Mouse (Mus musculus): ENCODE measurements around the gene Unk. TPM values are rescaled to one million over a fixed set of nuclear protein-coding genes. Genes with fewer than 3 reads are reported as not detected.

The Unk gene
- polyA plus RNA-seq, 1 experiment from 2014 or later = 19.3 TPM

GRCm38 (mm10) chr11:116024356-116024808 is 5.7 kb upstream of the Unk start:
- ATAC-seq (ENCODE audit: insufficient number of reproducible peaks, insufficient read depth, low FRiP score, low read depth) = peak; percentile 93
- peak overlapping the region; percentile 100 for H3K9ac ChIP-seq (ENCODE audit: low read length)
- under 1% methylated on average over 36 of the region's 37 CpGs for WGBS
- peaks cover 0 to 13% of the 10 kb centered on the region in 2 experiments; a peak in 2 of 4 replicates for H3K4me1 ChIP-seq (ENCODE audit: control insufficient read depth in 2 of 2, insufficient read depth in 2 of 2, low read length in 2 of 2)
- H3K9me3 ChIP-seq (ENCODE audit: control insufficient read depth, low read length) = no peaks in the 10 kb centered on the region
- H3K27ac ChIP-seq (replicated peaks in 1 of 2; ENCODE audit: control insufficient read depth in 1 of 2, insufficient read depth in 1 of 2, low read depth in 2 of 2, low read length in 2 of 2) = peak overlapping the region; percentile 99
- peaks cover 23% of the 10 kb centered on the region for H3K36me3 ChIP-seq (ENCODE audit: control insufficient read depth, insufficient read depth, low read length)
- H3K27me3 ChIP-seq (ENCODE audit: control insufficient read depth, insufficient read depth, low read length) = no peaks in the 10 kb centered on the region
- peak overlapping the region; percentile 93 to 94 for H3K4me3 ChIP-seq (ENCODE audit: control insufficient read depth in 1 of 2, insufficient read depth in 1 of 2, low read depth in 1 of 2, low read length in 2 of 2)
- peak overlapping the region; percentile 69 for H3K4me2 ChIP-seq (ENCODE audit: low read length)

- Histone ChIP-seq H3K4me2 (ENCODE audit: low read length) (no peak overlapping the region), H3K4me1 (ENCODE audit: control insufficient read depth in 2 of 2, insufficient read depth in 2 of 2, low read length in 2 of 2) (peaks cover 0 to 18% of the 10 kb centered on the region in 2 experiments; a peak in 2 of 4 replicates), H3K9me3 (ENCODE audit: control insufficient read depth, low read length) (no peaks in the 10 kb centered on the region), H3K27me3 (ENCODE audit: control insufficient read depth, insufficient read depth, low read length) (no peaks in the 10 kb centered on the region), H3K4me3 (ENCODE audit: control insufficient read depth in 1 of 2, insufficient read depth in 1 of 2, low read depth in 1 of 2, low read length in 2 of 2) (no peak overlapping the region), H3K9ac (ENCODE audit: low read length) (no peak overlapping the region), H3K36me3 (ENCODE audit: control insufficient read depth, insufficient read depth, low read length) (peaks cover 23% of the 10 kb centered on the region), H3K27ac (replicated peaks in 1 of 2; ENCODE audit: control insufficient read depth in 1 of 2, insufficient read depth in 1 of 2, low read depth in 2 of 2, low read length in 2 of 2) (peak overlapping the region in 1 of 2 experiments; percentile 39; a peak in 1 of 4 replicates)
- ATAC-seq (ENCODE audit: insufficient number of reproducible peaks, insufficient read depth, low FRiP score, low read depth) = no peak
- WGBS = 82% methylated on average over 3 of the region's 3 CpGs
These were observed 4.9 kb upstream of the Unk start for GRCm38 (mm10) chr11:116025056-116025845.

GRCm38 (mm10) chr11:116027756-116028155 is 2.4 kb upstream of the Unk start, which contains the start of gene H3f3b:
TSS of gene H3f3b (minus strand) at chr11:116027962.
- 71% methylated on average over 4 of the region's 4 CpGs for WGBS
- no peak within 1 kb of the TSS for H3K27ac ChIP-seq (replicated peaks in 1 of 2; ENCODE audit: control insufficient read depth in 1 of 2, insufficient read depth in 1 of 2, low read depth in 2 of 2, low read length in 2 of 2)

GRCm38 (mm10) chr11:116028177-116028865 is 1.8 kb upstream of the Unk start:
- H3K4me2 ChIP-seq (ENCODE audit: low read length) = no peak overlapping the region
- no peaks in the 10 kb centered on the region for H3K9me3 ChIP-seq (ENCODE audit: control insufficient read depth, low read length)
- no peak overlapping the region for H3K4me3 ChIP-seq (ENCODE audit: control insufficient read depth in 1 of 2, insufficient read depth in 1 of 2, low read depth in 1 of 2, low read length in 2 of 2)
- WGBS = 72% methylated on average over 9 of the region's 9 CpGs
- no peak for ATAC-seq (ENCODE audit: insufficient number of reproducible peaks, insufficient read depth, low FRiP score, low read depth)
- no peak overlapping the region for H3K9ac ChIP-seq (ENCODE audit: low read length)
- H3K27me3 ChIP-seq (ENCODE audit: control insufficient read depth, insufficient read depth, low read length) = no peaks in the 10 kb centered on the region
- peaks cover 7% of the 10 kb centered on the region; the same call in 1 of the 2 replicates for H3K36me3 ChIP-seq (ENCODE audit: control insufficient read depth, insufficient read depth, low read length)
- H3K4me1 ChIP-seq (ENCODE audit: control insufficient read depth in 2 of 2, insufficient read depth in 2 of 2, low read length in 2 of 2) = peaks cover 5 to 15% of the 10 kb centered on the region in 2 experiments
- no peak overlapping the region for H3K27ac ChIP-seq (replicated peaks in 1 of 2; ENCODE audit: control insufficient read depth in 1 of 2, insufficient read depth in 1 of 2, low read depth in 2 of 2, low read length in 2 of 2)

More at GRCm38 (mm10) chr11:116027756-116028155, 2.4 kb upstream of the Unk start, which contains the start of gene H3f3b:
- Histone ChIP-seq H3K9me3 (ENCODE audit: control insufficient read depth, low read length) (no peaks in the 10 kb centered on the region), H3K4me1 (ENCODE audit: control insufficient read depth in 2 of 2, insufficient read depth in 2 of 2, low read length in 2 of 2) (peaks cover 5 to 15% of the 10 kb centered on the region in 2 experiments), H3K9ac (ENCODE audit: low read length) (no peak within 1 kb of the TSS), H3K27me3 (ENCODE audit: control insufficient read depth, insufficient read depth, low read length) (no peaks in the 10 kb centered on the region), H3K4me2 (ENCODE audit: low read length) (no peak within 1 kb of the TSS), H3K36me3 (ENCODE audit: control insufficient read depth, insufficient read depth, low read length) (peaks cover 8% of the 10 kb centered on the region; the same call in 1 of the 2 replicates), H3K4me3 (ENCODE audit: control insufficient read depth in 1 of 2, insufficient read depth in 1 of 2, low read depth in 1 of 2, low read length in 2 of 2) (no peak within 1 kb of the TSS)
- ATAC-seq (ENCODE audit: insufficient number of reproducible peaks, insufficient read depth, low FRiP score, low read depth) = no peak

GRCm38 (mm10) chr11:116029086-116029865 is 846 bp upstream of the Unk start:
- Histone ChIP-seq H3K4me3 (ENCODE audit: control insufficient read depth in 1 of 2, insufficient read depth in 1 of 2, low read depth in 1 of 2, low read length in 2 of 2) (peak overlapping the region in 1 of 2 experiments; percentile 80; a peak in 2 of 4 replicates), H3K9ac (ENCODE audit: low read length) (peak overlapping the region; percentile 60), H3K27me3 (ENCODE audit: control insufficient read depth, insufficient read depth, low read length) (no peaks in the 10 kb centered on the region), H3K4me1 (ENCODE audit: control insufficient read depth in 2 of 2, insufficient read depth in 2 of 2, low read length in 2 of 2) (peaks cover 5 to 15% of the 10 kb centered on the region in 2 experiments), H3K27ac (replicated peaks in 1 of 2; ENCODE audit: control insufficient read depth in 1 of 2, insufficient read depth in 1 of 2, low read depth in 2 of 2, low read length in 2 of 2) (peak overlapping the region in 1 of 2 experiments; percentile 100; a peak in 1 of 4 replicates), H3K36me3 (ENCODE audit: control insufficient read depth, insufficient read depth, low read length) (0 out of 2 replicates have a peak, but pooled peaks cover 4% of the 10 kb centered on the region), H3K4me2 (ENCODE audit: low read length) (peak overlapping the region; percentile 94), H3K9me3 (ENCODE audit: control insufficient read depth, low read length) (no peaks in the 10 kb centered on the region)
- no peak for ATAC-seq (ENCODE audit: insufficient number of reproducible peaks, insufficient read depth, low FRiP score, low read depth)
- WGBS = 66% methylated on average over 6 of the region's 6 CpGs

GRCm38 (mm10) chr11:116030898-116031845 is 1.1 kb downstream of the Unk start:
- Histone ChIP-seq H3K27me3 (ENCODE audit: control insufficient read depth, insufficient read depth, low read length) (no peaks in the 10 kb centered on the region), H3K9ac (ENCODE audit: low read length) (peak overlapping the region; percentile 98), H3K9me3 (ENCODE audit: control insufficient read depth, low read length) (no peaks in the 10 kb centered on the region), H3K4me1 (ENCODE audit: control insufficient read depth in 2 of 2, insufficient read depth in 2 of 2, low read length in 2 of 2) (peaks cover 5 to 15% of the 10 kb centered on the region in 2 experiments), H3K27ac (replicated peaks in 1 of 2; ENCODE audit: control insufficient read depth in 1 of 2, insufficient read depth in 1 of 2, low read depth in 2 of 2, low read length in 2 of 2) (peak overlapping the region; percentile 99 to 100), H3K4me2 (ENCODE audit: low read length) (peak overlapping the region; percentile 94), H3K36me3 (ENCODE audit: control insufficient read depth, insufficient read depth, low read length) (0 out of 2 replicates have a peak, but pooled peaks cover 8% of the 10 kb centered on the region), H3K4me3 (ENCODE audit: control insufficient read depth in 1 of 2, insufficient read depth in 1 of 2, low read depth in 1 of 2, low read length in 2 of 2) (peak overlapping the region; percentile 72 to 80)
- 24% methylated on average over 14 of the region's 14 CpGs for WGBS
- ATAC-seq (ENCODE audit: insufficient number of reproducible peaks, insufficient read depth, low FRiP score, low read depth) = peak; percentile 3; the same call in 1 of the 2 replicates
